Mouse (Mus musculus): ENCODE data around the gene Ikbke. TPM values are rescaled to one million over a fixed set of nuclear protein-coding genes. Genes with fewer than 3 reads are reported as not detected.

Ikbke gene
- polyA plus RNA-seq, 1 experiment, result 15.3 TPM

- TF ChIP-seq POLR2A (IDR thresholded peaks at IDR 0.05; ENCODE audit: borderline replicate concordance, extremely low read depth, low read depth, low read length) (no peak), CTCF (IDR thresholded peaks at IDR 0.05; ENCODE audit: insufficient read depth, low read length) (no peak)
- no peak for DNase-seq
- no peak overlapping the region for H3K4me3 ChIP-seq (replicated peaks; ENCODE audit: extremely low read depth, low read depth, low read length)
- no peaks in the 10 kb centered on the region for H3K4me1 ChIP-seq (ENCODE audit: control insufficient read depth, insufficient read depth, low read length)
- 72% methylated on average over 6 of the region's 6 CpGs for WGBS
Measured at GRCm38 (mm10) chr1:131299788-131300187, 20.4 kb upstream of the Ikbke start.

DNA sequence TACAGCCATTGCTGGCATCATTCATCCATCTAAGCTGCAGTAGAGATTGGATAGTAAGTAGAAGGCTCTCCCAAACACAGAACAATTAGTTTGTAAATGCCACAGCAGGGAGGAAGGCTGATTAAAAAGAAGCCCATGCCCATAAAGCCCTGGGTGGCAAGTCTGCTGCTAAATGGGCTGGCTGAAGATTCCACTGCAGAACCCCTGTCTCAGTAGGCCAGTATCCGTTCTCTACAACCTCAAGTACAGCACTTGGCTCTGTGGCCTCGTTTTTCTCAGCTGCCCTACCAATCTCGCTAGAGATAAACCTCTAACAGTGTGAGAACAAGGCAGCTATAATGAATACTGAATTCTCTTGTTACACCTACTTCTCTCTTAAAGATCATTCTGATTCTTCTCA is 19.8 kb upstream of the Ikbke start:
- 77% methylated on average over 3 of the region's 3 CpGs for WGBS
- Histone ChIP-seq H3K4me1 (ENCODE audit: control insufficient read depth, insufficient read depth, low read length) (no peaks in the 10 kb centered on the region), H3K4me3 (replicated peaks; ENCODE audit: extremely low read depth, low read depth, low read length) (no peak overlapping the region)
- TF ChIP-seq POLR2A (IDR thresholded peaks at IDR 0.05; ENCODE audit: borderline replicate concordance, extremely low read depth, low read depth, low read length), result no peak
- DNase-seq, result no peak

DNA sequence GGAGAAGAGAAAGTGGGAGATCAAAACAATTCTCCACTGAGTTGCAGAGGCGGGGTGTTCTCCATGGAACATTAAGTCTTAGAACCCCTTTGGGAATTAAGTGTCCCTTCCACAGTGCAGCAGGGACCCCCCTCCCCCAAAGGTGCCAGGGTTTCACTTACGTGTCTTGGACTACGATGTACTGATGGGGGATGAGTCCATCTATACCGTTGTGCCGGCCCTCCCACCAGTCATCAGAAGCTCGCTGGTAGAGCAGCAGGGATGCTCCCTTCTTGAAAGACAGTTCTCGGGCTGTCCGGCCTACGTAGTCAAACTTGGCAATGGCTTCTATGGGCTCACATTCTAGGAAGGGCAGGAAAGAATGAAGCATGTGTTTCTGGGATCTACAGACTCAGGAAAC is 18.8 kb upstream of the Ikbke start:
- WGBS, result 93% methylated on average over 9 of the region's 9 CpGs
- DNase-seq, result no peak
- TF ChIP-seq CTCF (IDR thresholded peaks at IDR 0.05; ENCODE audit: insufficient read depth, low read length) (no peak), POLR2A (IDR thresholded peaks at IDR 0.05; ENCODE audit: borderline replicate concordance, extremely low read depth, low read depth, low read length) (no peak)
- Histone ChIP-seq H3K4me3 (replicated peaks; ENCODE audit: extremely low read depth, low read depth, low read length) (no peak overlapping the region), H3K4me1 (ENCODE audit: control insufficient read depth, insufficient read depth, low read length) (no peaks in the 10 kb centered on the region)

DNA sequence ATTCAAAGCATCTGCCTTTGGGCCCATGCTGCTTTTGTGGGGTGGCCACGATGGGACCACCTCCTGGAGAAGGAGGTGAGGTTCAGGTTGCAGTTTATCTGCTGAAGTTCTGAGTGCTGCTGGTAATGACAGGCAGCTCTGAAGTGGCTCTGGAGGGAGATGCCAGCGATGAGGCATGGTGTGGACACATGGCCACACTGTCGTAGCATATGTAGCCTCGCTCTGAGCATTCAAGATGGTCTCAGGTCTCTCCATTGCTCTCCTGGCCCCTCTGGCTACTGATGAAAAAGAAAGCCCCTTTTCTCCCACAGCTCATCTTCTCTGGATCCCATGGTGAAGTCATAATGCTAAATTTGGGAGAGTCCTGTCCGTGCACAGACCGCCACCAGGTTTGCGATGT is 17.3 kb upstream of the Ikbke start:
- H3K4me3 ChIP-seq (replicated peaks; ENCODE audit: extremely low read depth, low read depth, low read length), result no peak overlapping the region
- WGBS, result 84% methylated on average over 7 of the region's 7 CpGs
- TF ChIP-seq POLR2A (IDR thresholded peaks at IDR 0.05; ENCODE audit: borderline replicate concordance, extremely low read depth, low read depth, low read length), result no peak
- TF ChIP-seq CTCF (IDR thresholded peaks at IDR 0.05; ENCODE audit: insufficient read depth, low read length), result no peak
- no peaks in the 10 kb centered on the region for H3K4me1 ChIP-seq (ENCODE audit: control insufficient read depth, insufficient read depth, low read length)
- no peak for DNase-seq

DNA sequence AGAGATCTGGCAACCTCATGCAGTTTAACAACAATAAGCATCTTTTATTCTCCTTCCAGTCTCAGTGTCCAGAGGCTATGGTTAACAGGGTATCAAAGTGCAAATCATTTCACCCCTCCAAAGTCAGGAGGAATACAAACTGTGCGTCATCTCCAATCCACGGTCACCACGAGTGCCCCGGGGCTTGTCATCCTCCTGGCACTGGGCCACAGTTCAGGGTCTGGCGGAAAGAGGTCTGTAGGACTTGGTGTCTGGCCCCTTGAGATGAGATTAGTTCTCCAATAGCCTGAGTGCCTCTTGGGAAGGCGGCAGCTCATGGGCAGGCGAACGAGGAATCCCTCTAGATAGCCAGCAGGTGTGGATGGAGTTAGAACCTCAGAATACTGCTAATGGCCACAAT is 15.8 kb upstream of the Ikbke start:
- 75% methylated on average over 8 of the region's 8 CpGs for WGBS
- H3K4me1 ChIP-seq (ENCODE audit: control insufficient read depth, insufficient read depth, low read length), result no peaks in the 10 kb centered on the region
- H3K4me3 ChIP-seq (replicated peaks; ENCODE audit: extremely low read depth, low read depth, low read length), result no peak overlapping the region
- TF ChIP-seq CTCF (IDR thresholded peaks at IDR 0.05; ENCODE audit: insufficient read depth, low read length) (no peak), POLR2A (IDR thresholded peaks at IDR 0.05; ENCODE audit: borderline replicate concordance, extremely low read depth, low read depth, low read length) (no peak)
- no peak for DNase-seq

- H3K4me3 ChIP-seq (replicated peaks; ENCODE audit: extremely low read depth, low read depth, low read length), result no peak overlapping the region
- 79% methylated on average over 2 of the region's 2 CpGs for WGBS
- H3K4me1 ChIP-seq (ENCODE audit: control insufficient read depth, insufficient read depth, low read length), result no peaks in the 10 kb centered on the region
- no peak for DNase-seq
- TF ChIP-seq POLR2A (IDR thresholded peaks at IDR 0.05; ENCODE audit: borderline replicate concordance, extremely low read depth, low read depth, low read length) (no peak), CTCF (IDR thresholded peaks at IDR 0.05; ENCODE audit: insufficient read depth, low read length) (no peak)
Measured at GRCm38 (mm10) chr1:131293922-131294250, 14.5 kb upstream of the Ikbke start.

GRCm38 (mm10) chr1:131293221-131293921 is 14.0 kb upstream of the Ikbke start:
- no peaks in the 10 kb centered on the region for H3K4me1 ChIP-seq (ENCODE audit: control insufficient read depth, insufficient read depth, low read length)
- H3K4me3 ChIP-seq (replicated peaks; ENCODE audit: extremely low read depth, low read depth, low read length), result no peak overlapping the region
- no peak for DNase-seq
- TF ChIP-seq POLR2A (IDR thresholded peaks at IDR 0.05; ENCODE audit: borderline replicate concordance, extremely low read depth, low read depth, low read length) (no peak), CTCF (IDR thresholded peaks at IDR 0.05; ENCODE audit: insufficient read depth, low read length) (no peak)
- 80% methylated on average over 4 of the region's 4 CpGs for WGBS

- no peaks in the 10 kb centered on the region for H3K4me1 ChIP-seq (ENCODE audit: control insufficient read depth, insufficient read depth, low read length)
- TF ChIP-seq CTCF (IDR thresholded peaks at IDR 0.05; ENCODE audit: insufficient read depth, low read length), result peak; percentile 24; the same call in 1 of the 2 replicates
- TF ChIP-seq POLR2A (IDR thresholded peaks at IDR 0.05; ENCODE audit: borderline replicate concordance, extremely low read depth, low read depth, low read length), result no peak
- WGBS, result 31% methylated on average over 2 of the region's 2 CpGs
- peak; percentile 63 for DNase-seq
- H3K4me3 ChIP-seq (replicated peaks; ENCODE audit: extremely low read depth, low read depth, low read length), result no peak overlapping the region
Measured at GRCm38 (mm10) chr1:131290648-131291047, 11.2 kb upstream of the Ikbke start.

- WGBS, result 79% methylated on average over 6 of the region's 6 CpGs
- TF ChIP-seq POLR2A (IDR thresholded peaks at IDR 0.05; ENCODE audit: borderline replicate concordance, extremely low read depth, low read depth, low read length) (no peak), CTCF (IDR thresholded peaks at IDR 0.05; ENCODE audit: insufficient read depth, low read length) (no peak)
- no peak for DNase-seq
- Histone ChIP-seq H3K4me1 (ENCODE audit: control insufficient read depth, insufficient read depth, low read length) (no peaks in the 10 kb centered on the region), H3K4me3 (replicated peaks; ENCODE audit: extremely low read depth, low read depth, low read length) (no peak overlapping the region)
Measured at GRCm38 (mm10) chr1:131288938-131289337, 9.5 kb upstream of the Ikbke start.

GRCm38 (mm10) chr1:131287267-131287666 is 7.9 kb upstream of the Ikbke start:
- TF ChIP-seq POLR2A (IDR thresholded peaks at IDR 0.05; ENCODE audit: borderline replicate concordance, extremely low read depth, low read depth, low read length) (no peak), CTCF (IDR thresholded peaks at IDR 0.05; ENCODE audit: insufficient read depth, low read length) (no peak)
- 42% methylated on average over 2 of the region's 2 CpGs for WGBS
- H3K4me1 ChIP-seq (ENCODE audit: control insufficient read depth, insufficient read depth, low read length), result no peaks in the 10 kb centered on the region
- no peak overlapping the region for H3K4me3 ChIP-seq (replicated peaks; ENCODE audit: extremely low read depth, low read depth, low read length)
- DNase-seq, result no peak
